Mouse (Mus musculus): ENCODE data around the gene Psme2.

The Psme2 gene

DNA sequence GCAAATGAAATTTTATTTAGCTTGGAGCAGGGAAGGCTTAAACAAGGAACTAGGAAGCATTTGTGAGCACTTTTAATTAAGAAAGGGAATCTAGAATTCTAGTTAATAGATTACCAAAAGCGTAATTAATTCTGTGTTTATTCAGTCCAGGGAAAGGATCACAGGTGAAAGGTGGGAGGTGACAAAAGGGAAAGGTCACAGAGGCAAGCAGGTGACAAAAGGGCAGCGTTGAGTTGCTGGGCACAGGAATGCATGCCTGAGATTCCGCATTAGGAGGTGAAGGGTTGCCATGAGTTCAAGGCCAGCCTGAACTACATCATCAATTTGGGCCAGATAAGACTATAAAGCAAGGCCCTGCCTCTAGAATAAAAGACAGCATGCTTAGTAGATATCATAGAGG is 23.4 kb downstream of the Psme2 start:
- no peak for DNase-seq (ENCODE audit: low spot score in 2 of 2)

DNA sequence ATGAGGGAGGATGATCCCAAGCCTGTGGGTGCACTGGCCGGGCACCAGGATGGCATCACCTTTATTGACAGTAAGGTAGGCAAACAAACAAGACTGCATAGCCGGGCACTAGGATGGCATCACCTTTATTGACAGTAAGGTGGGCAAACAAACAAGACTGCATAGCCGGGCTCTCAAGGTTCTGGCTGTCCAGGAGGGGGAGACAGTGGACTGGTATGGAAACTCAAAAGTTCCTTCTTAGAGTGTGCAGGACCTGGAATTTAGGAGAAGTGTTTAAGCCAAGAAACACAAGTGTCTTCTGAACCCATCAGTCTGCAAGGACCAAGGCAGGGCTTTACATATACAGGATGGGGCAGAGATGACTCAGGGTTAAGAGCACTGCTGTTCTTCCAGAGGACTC is 25.2 kb downstream of the Psme2 start:
- DNase-seq (ENCODE audit: low spot score in 2 of 2), result no peak

DNA sequence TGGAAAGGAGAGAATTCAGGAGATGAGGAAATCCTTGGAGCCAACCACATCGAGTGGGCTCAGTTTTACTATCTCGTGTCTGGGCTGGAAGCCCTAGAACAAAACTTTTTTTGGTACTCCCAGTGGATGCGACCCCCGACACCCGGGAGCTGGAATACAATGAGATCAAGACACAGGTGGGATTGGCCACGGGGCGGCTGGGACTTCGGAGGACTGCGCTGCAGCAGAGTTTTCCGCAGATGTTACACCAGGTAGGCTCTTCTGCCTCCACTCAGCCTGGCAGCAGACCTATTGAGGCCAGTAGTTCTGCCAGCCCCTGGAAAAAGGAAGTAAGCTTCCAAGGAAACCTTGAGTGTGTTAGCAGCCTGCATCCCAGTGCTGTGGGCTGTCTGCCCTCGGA is 27.7 kb downstream of the Psme2 start:
- no peak for DNase-seq (ENCODE audit: low spot score in 2 of 2)

DNA sequence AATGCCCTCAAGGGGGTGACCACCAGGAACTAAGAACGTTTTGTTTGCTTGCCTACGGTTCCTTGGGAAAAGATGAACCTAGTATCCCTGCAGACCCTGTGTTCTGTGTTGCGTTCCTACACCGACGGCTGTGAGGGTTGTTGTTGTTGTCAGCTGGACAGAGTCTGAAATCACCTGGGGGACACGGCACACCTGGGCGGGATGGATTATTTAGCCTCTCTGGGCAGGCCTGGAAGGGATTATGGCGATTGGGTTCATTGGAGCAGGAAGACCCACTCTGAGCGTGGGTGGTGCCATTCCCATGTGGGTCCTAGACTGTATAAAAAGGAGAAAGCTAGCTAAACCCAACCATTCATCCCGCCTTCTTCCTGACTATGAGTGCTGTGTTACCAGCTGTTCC is 29.1 kb downstream of the Psme2 start:
- DNase-seq (ENCODE audit: low spot score in 2 of 2), result no peak

DNA sequence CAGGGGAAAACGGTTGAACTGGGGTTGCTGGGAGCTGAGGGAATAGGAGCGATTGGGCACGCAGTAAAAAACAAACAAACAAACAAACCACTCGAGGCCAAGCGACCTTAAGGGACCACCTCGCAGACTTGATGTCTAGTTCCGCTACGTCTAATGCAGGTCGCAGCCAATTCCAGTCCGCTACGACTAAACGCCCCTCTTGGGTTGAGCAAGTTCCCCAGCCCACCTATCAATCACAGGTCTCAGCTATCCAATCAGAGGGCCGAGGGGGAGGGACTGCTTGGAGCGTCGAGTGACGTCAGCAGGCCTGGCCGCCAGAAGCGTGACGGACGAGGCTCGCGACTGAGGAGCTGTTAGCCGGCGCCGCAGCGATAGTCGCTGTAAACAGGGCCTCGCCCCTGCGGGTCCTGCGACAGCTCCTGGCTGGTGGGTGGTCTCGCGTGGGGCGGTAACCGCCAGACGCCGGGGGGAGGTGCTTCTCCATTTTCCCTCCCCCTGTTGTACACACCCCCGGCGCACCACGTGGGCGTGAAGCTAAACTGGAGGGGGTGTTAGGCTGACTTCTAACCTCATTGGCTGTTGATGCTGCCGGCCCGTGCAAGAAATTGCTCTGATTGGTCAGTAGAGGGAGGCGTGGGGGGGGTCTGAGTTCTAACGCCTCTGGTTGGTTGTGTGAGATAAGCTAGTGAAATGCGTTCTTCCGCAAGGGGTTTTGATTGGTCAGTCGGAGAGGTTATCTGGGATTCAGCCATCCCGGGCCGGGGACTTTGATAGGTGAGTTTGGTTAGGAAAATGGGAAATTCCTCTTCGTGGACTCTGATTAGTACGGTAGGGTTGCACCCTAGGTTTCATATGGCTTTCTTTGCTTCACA is 30.5 kb downstream of the Psme2 start, which contains the start of gene A730061H03Rik:
Gene A730061H03Rik (minus strand): TSS at position 205 of the 872 bp plus-strand sequence.
- peak; percentile 99 for DNase-seq (ENCODE audit: low spot score in 2 of 2)

DNA sequence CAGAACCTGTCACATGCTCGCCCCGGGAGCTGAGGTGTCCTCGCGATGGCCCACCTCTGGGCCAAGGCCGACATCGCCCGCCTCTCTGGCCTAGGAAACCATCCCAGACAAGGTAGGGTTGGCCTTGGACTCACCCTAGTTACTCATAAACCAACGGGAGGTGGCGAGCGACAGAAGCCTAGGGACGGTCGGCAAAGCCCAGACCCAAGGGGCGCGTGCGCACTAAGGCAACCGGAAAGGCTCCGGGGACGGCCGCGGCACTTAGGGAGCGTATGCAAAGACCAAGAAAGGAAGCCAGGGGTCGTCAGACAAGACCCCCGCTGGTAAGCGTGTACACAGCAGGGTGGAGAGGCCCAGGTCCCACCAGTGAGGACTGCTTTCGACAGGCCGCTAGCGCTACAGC is 31.1 kb downstream of the Psme2 start, which contains the start of gene Dcaf11:
Gene Dcaf11 (plus strand): TSS at position 208 of the 403 bp plus-strand sequence.
- DNase-seq (ENCODE audit: low spot score in 2 of 2), result peak; percentile 85 to 87

DNA sequence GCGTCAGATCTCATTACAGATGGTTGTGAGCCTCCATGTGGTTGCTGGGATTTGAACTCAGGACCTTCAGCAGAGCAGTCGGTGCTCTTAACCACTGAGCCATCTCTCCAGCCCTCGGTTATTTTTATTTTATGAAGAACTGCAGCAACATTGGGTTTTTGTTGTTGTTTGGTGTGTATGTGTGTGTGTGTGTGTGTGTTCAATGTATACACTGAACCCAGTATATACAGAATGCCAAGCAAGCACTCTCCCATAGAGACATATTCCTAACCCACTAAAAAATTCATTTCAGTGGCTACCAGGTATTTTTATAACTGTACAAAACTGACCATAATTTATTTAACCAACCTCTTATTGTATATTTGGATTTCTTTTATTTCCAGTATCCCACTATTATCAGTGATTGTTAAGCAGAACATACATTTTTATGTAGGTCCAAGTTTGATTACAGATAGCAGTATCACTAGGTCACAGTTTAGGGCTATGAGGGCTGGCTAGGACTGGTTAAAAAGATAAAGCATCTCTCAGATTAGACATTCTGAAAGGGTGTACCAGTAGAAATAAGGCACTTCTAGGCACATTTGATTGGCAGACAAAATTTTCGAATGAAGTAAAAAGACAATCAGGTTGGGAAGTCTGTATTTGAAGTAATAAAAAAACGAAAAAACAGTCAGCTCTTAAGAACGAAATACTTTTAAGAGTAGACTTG is 32.0 kb downstream of the Psme2 start:
- DNase-seq (ENCODE audit: low spot score in 2 of 2), result no peak

DNA sequence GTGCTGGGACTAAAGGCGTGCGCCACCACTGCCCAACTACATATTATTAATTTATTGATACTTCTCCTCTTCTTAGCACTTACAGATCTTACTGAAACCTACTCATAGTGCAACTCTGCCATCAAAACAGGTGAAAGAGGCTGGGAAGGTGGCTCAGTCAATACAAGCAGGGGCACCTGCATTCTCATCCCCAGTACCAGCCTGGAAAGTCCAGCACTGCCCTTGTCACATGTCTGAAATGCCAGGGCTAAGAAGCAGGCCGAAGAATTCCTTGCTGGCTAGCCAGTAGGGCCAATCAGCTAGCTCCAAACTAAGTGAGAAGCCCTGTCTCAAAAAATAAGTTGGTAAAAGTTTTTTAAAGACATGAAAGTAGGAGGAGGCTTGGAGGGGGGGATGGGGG is 33.3 kb downstream of the Psme2 start:
- no peak for DNase-seq (ENCODE audit: low spot score in 2 of 2)

DNA sequence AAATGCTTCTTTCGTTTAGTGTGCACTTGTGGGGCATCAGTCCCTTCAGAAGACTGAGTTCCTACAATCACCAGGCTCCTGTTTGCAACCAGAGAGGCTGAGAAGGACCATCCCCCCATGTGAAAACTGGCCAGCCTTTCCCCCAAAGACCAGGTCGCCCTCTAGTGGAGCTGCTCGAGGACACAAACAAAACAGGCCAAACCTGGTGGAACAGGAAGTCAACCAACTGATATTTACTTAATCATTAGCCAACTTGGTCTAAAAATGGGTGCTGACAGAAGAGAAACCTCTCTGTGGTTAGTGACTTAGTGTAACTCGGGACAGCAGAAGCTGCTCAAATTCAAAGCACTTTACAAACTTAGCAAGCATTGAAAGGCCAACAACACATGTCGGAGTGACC is 33.9 kb downstream of the Psme2 start:
- peak; percentile 77 to 88 for DNase-seq (ENCODE audit: low spot score in 2 of 2)

DNA sequence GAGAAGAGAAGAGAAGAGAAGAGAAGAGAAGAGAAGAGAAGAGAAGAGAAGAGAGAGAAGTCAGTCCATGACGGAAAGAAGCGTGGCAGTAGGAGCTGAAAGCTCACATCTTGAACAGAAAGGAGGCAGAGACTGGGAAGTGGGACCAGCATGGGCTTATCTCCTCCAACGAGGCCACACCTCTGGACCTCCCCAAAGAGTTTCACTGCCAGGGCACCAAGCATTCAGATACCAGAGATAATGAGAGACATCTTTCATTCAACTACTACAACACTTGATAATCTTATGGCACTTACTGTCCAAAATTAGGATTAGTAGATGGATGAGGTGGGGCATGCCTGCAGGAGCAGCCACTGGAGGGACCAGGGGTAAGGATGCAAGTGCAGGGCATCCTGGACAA is 35.1 kb downstream of the Psme2 start:
- DNase-seq (ENCODE audit: low spot score in 2 of 2), result no peak

DNA sequence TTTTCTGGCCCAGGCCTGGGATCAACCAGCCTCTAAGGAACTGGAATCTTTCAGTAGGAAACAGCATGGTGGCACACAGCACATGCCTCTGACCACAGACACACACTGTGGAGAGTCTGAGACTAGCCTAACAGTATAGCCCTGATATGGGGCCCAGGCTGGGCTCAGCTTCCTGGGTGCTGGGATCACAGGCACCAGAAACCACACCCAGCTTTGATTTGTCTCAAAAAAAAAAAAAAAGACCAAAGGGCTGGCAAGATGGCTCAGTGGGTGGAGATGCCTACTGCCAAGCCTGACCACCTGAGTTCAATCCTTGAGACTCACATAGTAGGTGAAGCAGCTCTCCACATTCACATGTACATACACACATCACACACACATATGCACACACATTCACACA is 36.3 kb downstream of the Psme2 start:
- no peak for DNase-seq (ENCODE audit: low spot score in 2 of 2)

DNA sequence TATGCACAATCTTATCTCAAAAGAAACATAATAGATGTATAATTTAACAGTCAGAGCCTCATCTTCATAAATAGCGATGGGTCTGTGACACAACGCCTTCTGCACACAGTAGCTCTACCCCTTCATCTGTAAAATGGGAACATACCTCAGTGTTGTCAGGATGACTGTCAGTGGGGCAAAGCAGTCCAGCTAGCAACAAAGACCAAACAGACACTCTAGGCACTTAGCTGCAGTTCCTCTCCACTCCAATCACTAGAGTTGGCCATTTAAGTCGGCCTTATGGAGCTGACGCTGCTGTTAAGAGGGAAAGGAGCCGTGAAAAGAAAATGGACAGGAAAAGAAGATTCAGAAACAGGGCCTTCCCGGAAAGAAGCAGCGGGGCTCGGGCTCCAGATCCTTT is 39.1 kb downstream of the Psme2 start:
- DNase-seq (ENCODE audit: low spot score in 2 of 2), result no peak

DNA sequence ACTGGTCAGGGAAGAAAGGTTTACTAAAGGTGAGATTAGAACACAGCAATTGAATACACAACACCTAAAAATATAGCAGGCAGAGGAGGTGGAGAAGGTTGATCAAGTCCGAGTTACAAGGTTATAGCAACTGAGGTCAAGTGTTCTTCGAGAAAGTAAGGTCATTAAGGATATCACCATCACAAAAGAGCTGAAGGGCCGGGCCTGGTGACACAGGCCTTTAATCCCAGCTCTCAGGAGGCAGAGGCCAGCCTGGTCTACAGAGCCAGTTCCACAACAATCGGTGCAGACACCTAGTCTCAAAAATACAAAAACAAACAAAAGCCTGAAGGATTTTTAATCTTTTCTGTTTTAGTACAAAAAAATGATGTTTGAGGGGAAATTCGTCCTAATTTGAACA is 39.6 kb downstream of the Psme2 start:
- no peak for DNase-seq (ENCODE audit: low spot score in 2 of 2)

DNA sequence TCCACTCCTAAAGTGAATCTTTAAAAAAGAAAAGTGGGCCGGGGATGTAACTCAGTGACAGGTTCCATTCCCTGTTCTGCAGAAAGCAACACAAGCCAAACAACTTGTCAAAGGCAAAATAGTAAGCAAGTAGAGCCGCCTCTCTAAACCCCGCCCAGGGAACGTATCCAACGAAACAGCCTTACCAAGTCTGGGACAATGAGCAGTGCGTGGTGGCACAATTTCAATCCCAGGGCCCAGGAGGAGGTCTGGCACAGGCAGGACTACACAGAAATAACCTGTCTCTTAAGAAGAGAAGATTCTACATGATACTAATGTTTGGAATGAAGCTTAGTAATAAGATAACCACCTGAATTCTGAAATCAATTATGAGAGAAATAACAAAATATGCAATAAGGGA is 40.7 kb downstream of the Psme2 start:
- DNase-seq (ENCODE audit: low spot score in 2 of 2), result no peak

DNA sequence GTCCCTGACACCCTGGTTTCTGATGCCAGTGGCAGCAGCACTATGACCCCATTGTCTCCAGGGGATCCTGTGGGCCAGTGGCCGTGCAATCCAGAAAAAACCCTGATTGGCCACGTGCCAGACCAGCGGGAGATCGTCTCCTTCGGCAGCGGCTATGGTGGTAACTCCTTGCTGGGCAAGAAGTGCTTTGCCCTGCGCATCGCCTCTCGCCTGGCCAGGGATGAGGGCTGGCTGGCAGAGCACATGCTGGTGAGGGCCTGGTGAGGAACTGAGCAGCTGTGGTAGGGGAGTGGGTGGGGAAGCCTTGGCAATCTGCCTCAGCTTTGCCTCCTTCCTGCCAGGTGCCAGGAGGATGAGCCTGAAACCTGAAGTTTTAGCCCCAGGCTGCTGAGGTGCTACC is 46.6 kb downstream of the Psme2 start:
- DNase-seq (ENCODE audit: low spot score in 2 of 2), result no peak

DNA sequence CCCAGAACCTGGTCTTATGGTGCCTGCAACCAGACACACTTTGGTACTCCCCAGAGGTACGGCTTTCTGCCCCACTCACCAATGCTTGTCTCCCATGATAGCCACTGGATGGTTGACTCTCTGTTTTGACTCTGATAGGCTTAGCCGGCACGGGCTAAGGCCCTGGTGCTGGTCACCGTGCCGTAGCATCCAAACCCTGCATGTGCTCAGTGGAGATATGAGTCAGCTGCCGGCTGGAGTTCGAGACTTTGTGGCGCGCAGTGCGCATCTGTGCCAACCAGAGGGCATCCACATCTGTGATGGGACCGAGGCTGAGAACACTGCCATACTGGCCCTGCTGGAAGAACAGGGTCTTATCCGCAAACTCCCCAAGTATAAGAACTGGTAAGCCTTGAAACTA is 48.6 kb downstream of the Psme2 start:
- DNase-seq (ENCODE audit: low spot score in 2 of 2), result no peak

DNA sequence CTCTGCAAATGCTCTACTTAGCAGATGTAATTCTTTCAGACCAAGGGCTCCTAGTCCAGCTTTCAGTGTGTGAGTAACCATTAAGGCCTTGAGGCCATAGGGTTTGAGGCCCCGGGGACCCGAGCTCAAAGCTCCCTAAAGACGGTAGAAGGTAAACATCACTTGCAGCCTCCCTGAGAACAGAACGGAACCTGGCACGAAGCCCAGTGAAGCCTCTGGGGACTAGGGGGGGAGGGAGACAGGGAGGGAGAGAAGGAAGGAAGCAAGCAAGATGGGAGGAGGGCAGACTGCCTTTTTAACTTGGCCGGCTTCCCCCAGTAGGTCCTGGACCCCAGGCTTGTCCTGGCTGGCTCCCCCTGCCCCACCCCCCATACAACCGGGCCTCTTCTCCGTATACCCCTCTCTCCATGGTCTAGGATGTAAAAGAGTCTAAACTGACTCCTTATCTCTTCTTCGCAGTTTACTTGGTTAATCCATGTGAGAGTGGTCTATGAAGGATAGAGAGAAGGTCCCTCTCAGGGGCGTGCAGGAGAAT is 50.1 kb downstream of the Psme2 start:
- peak; percentile 78 to 88 for DNase-seq (ENCODE audit: low spot score in 2 of 2)

DNA sequence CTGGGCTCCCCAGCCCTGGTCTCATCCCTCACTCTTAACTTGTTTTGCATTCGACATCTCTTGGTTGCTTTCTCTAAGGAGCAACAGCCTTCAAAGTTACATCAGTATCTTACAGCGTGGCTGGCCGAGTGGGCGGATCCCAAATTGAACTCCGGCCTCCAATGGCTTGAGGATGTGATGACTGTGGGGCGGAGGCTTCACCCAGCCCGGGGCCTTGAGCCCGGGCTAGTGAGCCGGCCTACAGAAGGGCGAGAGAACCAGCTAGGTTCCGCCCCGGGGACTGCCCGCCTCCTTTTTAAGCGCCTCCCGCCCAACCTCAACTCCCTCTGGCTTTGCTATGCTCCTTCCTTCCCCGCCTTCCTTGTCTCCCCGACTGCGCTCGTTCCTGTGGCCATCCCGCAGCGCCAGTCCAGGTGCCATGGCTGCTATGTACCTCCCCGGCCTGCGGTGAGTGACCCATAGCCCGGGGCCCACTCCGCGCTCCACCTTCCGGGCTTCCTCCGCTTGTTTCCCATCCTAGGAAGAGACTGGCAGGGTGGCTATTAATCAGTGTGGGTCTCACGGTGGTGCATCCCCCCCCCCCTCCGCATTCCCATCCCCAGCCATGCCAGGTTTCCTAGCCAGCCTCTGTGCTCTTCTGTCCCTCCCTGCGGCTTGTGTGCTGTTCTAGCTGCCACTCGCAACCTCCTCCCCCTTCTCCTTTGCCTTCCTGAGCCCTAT is 50.7 kb downstream of the Psme2 start, which contains the start of gene Pck2:
Gene Pck2 (plus strand): TSS at position 200 of the 720 bp plus-strand sequence.
- peak; percentile 89 for DNase-seq (ENCODE audit: low spot score in 2 of 2)

All from urinary bladder, postnatal 4 days (tissue).